In genomic region chrX:105151872-105152461, GRCm38 (mm10) we compare ENCODE assay signal across 9 mouse cellular contexts. TPM values are rescaled to one million over a fixed set of nuclear protein-coding genes. Genes with fewer than 3 reads are reported as not detected.
DNase-seq lines count a peak whose midpoint lies in the region; ATAC-seq lines count a peak whose summit lies in the region.
"Had no signal": no experiment of that assay in that cellular context is flagged by ENCODE, and none has a peak within 500 bp of the region (broad histone marks: within the 10 kb centered on the region; RNA-seq: fewer than 3 reads in every experiment).

No protein-coding gene starts in this region.

- no peak for ATAC-seq in embryonic facial prominence, embryonic 12.5 days (ENCODE audit: insufficient number of reproducible peaks, insufficient read depth, low FRiP score, low TSS enrichment)
- ATAC-seq in hindbrain, embryonic 13.5 days (ENCODE audit: low FRiP score) = peak; percentile 61; the same call in 1 of the 2 replicates
- peak; percentile 62 for ATAC-seq in midbrain, embryonic 16.5 days

- DNase-seq in left cerebral cortex, postnatal 4 days = peak; percentile 29
- no peak for DNase-seq in left cerebral cortex, adult 18-20 months (ENCODE audit: low spot score in 2 of 2)
- DNase-seq in cerebellum, adult 9-11 months = no peak
- no peak for DNase-seq in spleen, adult 12 weeks (ENCODE audit: low spot score)
- DNase-seq in cerebellum, postnatal 4 days (ENCODE audit: low spot score in 2 of 2) = no peak
- DNase-seq: liver, embryonic 13.5 days had no signal

- H3K27ac ChIP-seq in embryonic facial prominence, embryonic 12.5 days = no peak overlapping the region
- H3K27ac ChIP-seq in hindbrain, embryonic 13.5 days = no peak overlapping the region; the same call in 1 of the 2 replicates
- no peak overlapping the region for H3K27ac ChIP-seq in midbrain, embryonic 16.5 days (ENCODE audit: low read length)
- H3K27ac ChIP-seq: liver, embryonic 13.5 days had no signal

- no peaks in the 10 kb centered on the region for H3K36me3 ChIP-seq in embryonic facial prominence, embryonic 12.5 days
- H3K36me3 ChIP-seq in hindbrain, embryonic 13.5 days = no peaks in the 10 kb centered on the region
- no peaks in the 10 kb centered on the region for H3K36me3 ChIP-seq in midbrain, embryonic 16.5 days (ENCODE audit: control insufficient read depth, insufficient read depth, low read length)
- H3K36me3 ChIP-seq: liver, embryonic 13.5 days had no signal

- no peaks in the 10 kb centered on the region for H3K4me1 ChIP-seq in embryonic facial prominence, embryonic 12.5 days
- H3K4me1 ChIP-seq in hindbrain, embryonic 13.5 days (replicated peaks) = no peaks in the 10 kb centered on the region
- no peaks in the 10 kb centered on the region for H3K4me1 ChIP-seq in midbrain, embryonic 16.5 days (ENCODE audit: control insufficient read depth, insufficient read depth, low read length)
- H3K4me1 ChIP-seq: liver, embryonic 13.5 days had no signal

- H3K9ac ChIP-seq in embryonic facial prominence, embryonic 12.5 days = no peak overlapping the region
- no peak overlapping the region for H3K9ac ChIP-seq in hindbrain, embryonic 13.5 days
- no peak overlapping the region for H3K9ac ChIP-seq in midbrain, embryonic 16.5 days (ENCODE audit: low read depth, low read length)
- H3K9ac ChIP-seq: liver, embryonic 13.5 days had no signal

- H3K4me2 ChIP-seq in embryonic facial prominence, embryonic 12.5 days (replicated peaks) = peak overlapping the region; percentile 24; the same call in 1 of the 2 replicates
- H3K4me2 ChIP-seq in hindbrain, embryonic 13.5 days = peak overlapping the region; percentile 40
- peak overlapping the region; percentile 33 for H3K4me2 ChIP-seq in midbrain, embryonic 16.5 days (ENCODE audit: low read length)
- H3K4me2 ChIP-seq: liver, embryonic 13.5 days had no signal

- H3K4me3 ChIP-seq in embryonic facial prominence, embryonic 12.5 days = 0 out of 2 replicates have a peak overlapping the region, but pooled peaks have one; percentile 15
- H3K4me3 ChIP-seq in hindbrain, embryonic 13.5 days = peak overlapping the region; percentile 27; the same call in 1 of the 2 replicates
- peak overlapping the region; percentile 29 for H3K4me3 ChIP-seq in midbrain, embryonic 16.5 days (ENCODE audit: low read depth, low read length)
- H3K4me3 ChIP-seq: liver, embryonic 13.5 days had no signal

- H3K27me3 ChIP-seq in embryonic facial prominence, embryonic 12.5 days = 0 out of 2 replicates have a peak, but pooled peaks cover 11% of the 10 kb centered on the region
- H3K27me3 ChIP-seq in hindbrain, embryonic 13.5 days = peaks cover 65% of the 10 kb centered on the region
- H3K27me3 ChIP-seq in midbrain, embryonic 16.5 days (ENCODE audit: control insufficient read depth, insufficient read depth, low read depth, low read length) = peaks cover 4% of the 10 kb centered on the region
- H3K27me3 ChIP-seq: liver, embryonic 13.5 days had no signal

- intact Hi-C loops in left cerebral cortex, postnatal 4 days (cut with DNase I) = no loop called here

- H3K9me3 ChIP-seq in embryonic facial prominence, embryonic 12.5 days = no peaks in the 10 kb centered on the region
- no peaks in the 10 kb centered on the region for H3K9me3 ChIP-seq in hindbrain, embryonic 13.5 days
- no peaks in the 10 kb centered on the region for H3K9me3 ChIP-seq in midbrain, embryonic 16.5 days (replicated peaks; ENCODE audit: control insufficient read depth, low read length, poor library complexity, severe bottlenecking)
- H3K9me3 ChIP-seq: liver, embryonic 13.5 days had no signal

- WGBS in embryonic facial prominence, embryonic 12.5 days = 54% methylated on average over 20 of the region's 26 CpGs
- WGBS in hindbrain, embryonic 13.5 days = 57% methylated on average over 22 of the region's 26 CpGs
- WGBS in midbrain, embryonic 16.5 days = 56% methylated on average over 26 of the region's 26 CpGs

RNA-seq across cellular contexts. Expression of gene Magee1, which starts 31.8 kb away (rescaled TPM):
- total RNA-seq in left cerebral cortex, postnatal 4 days (2021) = 100 to 1,000 TPM; 144 to 164 TPM
- total RNA-seq in left cerebral cortex, adult 18-20 months (2021) = 100 to 1,000 TPM; 144 to 151 TPM
- 36.3 and 38.3 TPM in 2 replicates for polyA plus RNA-seq in embryonic facial prominence, embryonic 12.5 days (2016; fragmentation: Nextera tagmentation; extraction: Ambion mirVana)
- polyA plus RNA-seq in hindbrain, embryonic 13.5 days (2015; fragmentation: Nextera tagmentation; extraction: Ambion mirVana) = 165 and 171 TPM in 2 replicates
- polyA plus RNA-seq in midbrain, embryonic 16.5 days (2015; fragmentation: Nextera tagmentation; extraction: Ambion mirVana) = 275 and 288 TPM in 2 replicates
